Mouse (Mus musculus): Measurements from ENCODE around the gene Sema3f. TPM values are rescaled to one million over a fixed set of nuclear protein-coding genes. Genes with fewer than 3 reads are reported as not detected.

Gene Sema3f
- total RNA-seq (2023), result not detected in 2 replicates

DNA sequence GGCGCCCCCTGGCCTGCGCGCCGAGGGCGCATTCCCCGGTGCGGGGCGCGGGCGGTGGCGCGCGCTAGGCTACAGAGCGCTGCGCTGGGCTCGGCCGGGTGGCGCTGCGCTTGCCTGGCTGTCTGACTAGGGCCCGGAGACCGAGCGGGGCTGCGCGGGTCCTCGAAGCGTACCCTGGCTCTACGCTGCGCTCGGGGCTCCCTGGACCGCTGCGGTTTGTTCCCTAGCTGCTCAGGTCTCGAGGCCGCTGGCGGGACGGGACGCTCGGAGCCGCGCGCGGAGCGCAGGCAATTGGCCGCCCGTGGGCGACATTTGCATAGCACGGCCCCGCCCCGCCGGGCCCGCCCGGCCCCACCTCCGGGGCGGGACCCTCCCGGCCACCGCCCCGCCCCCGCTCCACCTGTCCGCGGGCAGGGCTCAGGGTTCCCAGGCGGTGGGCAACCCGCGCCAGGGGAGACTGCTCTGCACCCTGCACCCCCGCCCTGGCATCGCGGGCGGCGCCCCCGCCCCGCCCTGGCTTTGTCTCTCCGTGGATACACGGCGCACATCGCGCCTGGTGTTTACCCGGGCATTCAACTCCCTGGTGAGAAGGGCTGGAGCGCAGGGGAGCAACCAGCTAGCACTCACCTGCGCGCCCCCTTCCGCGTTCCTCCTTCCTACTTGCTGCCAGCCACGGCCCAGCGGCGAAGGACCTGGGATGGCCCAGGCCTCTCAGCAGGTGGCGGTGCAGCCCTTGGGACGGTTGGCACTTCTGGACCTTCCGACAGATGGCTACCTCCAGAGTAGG is at the start of gene Sema3f:
Gene Sema3f (minus strand): TSS at position 779 of the 787 bp plus-strand sequence.

DNA sequence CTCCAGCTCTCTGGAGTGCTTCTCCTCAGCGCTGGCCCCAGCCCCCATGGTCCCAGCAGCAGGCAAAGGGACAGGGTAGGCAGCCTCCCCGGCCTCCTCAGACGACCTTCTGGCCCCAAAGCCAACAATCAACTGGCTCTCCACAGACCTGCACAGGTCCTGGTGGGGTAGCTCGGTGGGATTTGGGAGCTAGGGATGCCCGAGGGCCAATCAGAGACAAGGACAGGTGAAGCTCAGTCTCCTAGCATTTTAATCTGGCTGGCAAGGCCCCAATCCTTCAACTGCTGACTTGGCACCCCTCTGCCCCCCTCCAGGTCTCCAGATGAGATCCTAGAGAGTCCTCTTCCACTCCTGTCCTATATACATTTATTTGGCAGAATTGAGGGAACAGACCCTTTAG is 30.8 kb downstream of the Sema3f start, which contains the start of gene Gnat1:
Gene Gnat1 (minus strand): TSS at position 212 of the 400 bp plus-strand sequence.

DNA sequence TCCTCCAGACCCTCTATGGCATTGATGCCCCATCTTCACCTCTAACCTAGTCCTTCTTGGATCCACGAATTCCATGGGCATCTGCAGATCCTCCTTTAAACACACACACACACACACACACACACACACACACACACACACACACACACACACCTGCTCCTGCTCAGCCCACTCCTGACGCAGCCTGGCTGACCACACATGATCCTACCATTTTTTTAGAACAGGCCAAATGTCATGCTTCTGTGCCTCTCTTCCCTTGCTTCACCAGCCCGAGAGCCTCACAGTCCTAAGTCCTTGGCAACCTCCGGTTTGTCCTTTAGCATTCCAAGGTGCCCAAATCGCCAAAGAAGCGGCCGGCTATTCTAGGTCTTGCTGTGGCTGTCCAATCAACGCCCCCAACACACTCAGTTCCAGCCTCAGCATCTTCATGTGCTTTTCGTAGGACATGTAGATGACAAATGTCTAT is 40.8 kb downstream of the Sema3f start, which contains the start of gene Slc38a3:
Gene Slc38a3 (minus strand): TSS at position 51 of the 466 bp plus-strand sequence.

DNA sequence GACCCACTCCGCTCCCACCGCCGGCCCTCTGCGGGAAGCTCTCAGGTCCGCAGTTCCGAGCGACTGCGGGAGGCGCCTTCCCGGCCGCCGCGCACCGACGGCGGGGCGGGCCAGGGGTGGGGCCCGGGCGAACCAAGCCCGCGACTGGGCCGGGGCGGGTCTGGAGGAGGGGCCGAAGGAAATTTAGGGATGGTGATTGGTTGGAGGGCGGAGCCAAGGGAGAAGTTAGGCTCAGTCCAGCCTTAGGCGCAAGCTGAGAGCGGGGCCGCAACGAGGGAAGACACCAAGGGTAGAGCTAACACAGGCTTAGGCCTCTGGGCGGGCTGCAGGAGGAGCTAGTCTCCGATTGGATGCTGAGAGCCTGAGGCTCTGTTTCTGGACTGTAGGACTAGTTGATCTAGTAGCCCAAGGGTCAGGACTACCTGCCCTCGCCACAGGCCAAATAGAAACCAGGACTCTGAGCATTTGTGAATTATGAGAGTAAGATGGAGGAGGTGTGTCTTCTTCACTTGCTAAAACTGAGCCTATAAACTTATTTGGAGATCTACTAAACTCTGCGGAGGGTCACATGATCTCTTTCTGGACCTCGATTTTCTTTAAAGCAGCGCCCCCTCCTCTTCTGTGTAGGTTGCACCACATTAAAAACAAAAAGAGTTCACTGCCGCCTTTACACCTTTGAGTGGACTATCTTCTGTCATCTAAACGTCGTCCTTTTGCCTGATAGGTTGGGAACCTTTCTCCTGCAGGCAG is 74.8 kb downstream of the Sema3f start, which contains the start of gene Gnai2:
Gene Gnai2 (minus strand): TSS at position 89 of the 750 bp plus-strand sequence.

Other genes with a start within 250 kb of the Sema3f start
- 15.2 and 21.1 TPM in 2 replicates for gene Tmem115, start 176.5 kb downstream of the Sema3f start, total RNA-seq (2023)
- 4.0 and 5.0 TPM in 2 replicates for gene Cyb561d2, start 168.3 kb downstream of the Sema3f start, total RNA-seq (2023)
- 7.0 and 7.2 TPM in 2 replicates for gene Nprl2, start 168.2 kb downstream of the Sema3f start, total RNA-seq (2023)
- gene Zmynd10, start 163.2 kb downstream of the Sema3f start, total RNA-seq (2023), result not detected in 2 replicates
- gene Rassf1, start 158.9 kb downstream of the Sema3f start, total RNA-seq (2023), result 46.9 and 58.1 TPM in 2 replicates
- gene Tusc2, start 147.2 kb downstream of the Sema3f start, total RNA-seq (2023), result 6.6 and 6.7 TPM in 2 replicates
- 1.4 and 1.7 TPM in 2 replicates for gene Hyal2, start 142.5 kb downstream of the Sema3f start, total RNA-seq (2023)
- gene Hyal1, start 133.5 kb downstream of the Sema3f start, total RNA-seq (2023), result 1.2 and 2.2 TPM in 2 replicates
- gene Naa80, start 131.6 kb downstream of the Sema3f start, total RNA-seq (2023), result 6.3 and 8.5 TPM in 2 replicates
- 0.57 and 1.3 TPM in 2 replicates for gene Hyal3, start 129.7 kb downstream of the Sema3f start, total RNA-seq (2023)
- gene Ifrd2, start 122.8 kb downstream of the Sema3f start, total RNA-seq (2023), result 9.7 and 10.0 TPM in 2 replicates
- gene Sema3b, start 101.2 kb downstream of the Sema3f start, total RNA-seq (2023), result 0.27 TPM in 1 of 2 replicates, not detected in the other
- 1,061 and 1,167 TPM in 2 replicates for gene Gnai2, start 75.1 kb downstream of the Sema3f start, total RNA-seq (2023)
- gene Slc38a3, start 40.9 kb downstream of the Sema3f start, total RNA-seq (2023), result not detected in 2 replicates
- not detected in 2 replicates for gene Gnat1, start 30.8 kb downstream of the Sema3f start, total RNA-seq (2023)
- gene Rbm5, start 60.5 kb upstream of the Sema3f start, total RNA-seq (2023), result 205 and 225 TPM in 2 replicates
- gene Rbm6, start 162.8 kb upstream of the Sema3f start, total RNA-seq (2023), result 49.9 and 76.4 TPM in 2 replicates
- gene Mon1a, start 177.7 kb upstream of the Sema3f start, total RNA-seq (2023), result 9.3 and 9.5 TPM in 2 replicates
- gene Mst1r, start 196.4 kb upstream of the Sema3f start, total RNA-seq (2023), result 0.29 and 0.69 TPM in 2 replicates
- gene Actl11, start 218.0 kb upstream of the Sema3f start, total RNA-seq (2023), result not detected in 2 replicates
- not detected in 2 replicates for gene Camkv, start 225.2 kb upstream of the Sema3f start, total RNA-seq (2023)
- gene Traip, start 239.7 kb upstream of the Sema3f start, total RNA-seq (2023), result 19.4 and 24.4 TPM in 2 replicates